Mouse (Mus musculus): ENCODE data around the gene Frmd4b. TPM values are rescaled to one million over a fixed set of nuclear protein-coding genes. Genes with fewer than 3 reads are reported as not detected.

Gene Frmd4b
- total and polyA plus RNA-seq, 2 experiments, result 11.9 to 38.0 TPM

- no peak for DNase-seq (ENCODE audit: extremely low read depth, low read depth, low spot score)
- no peak overlapping the region for H3K27ac ChIP-seq (replicated peaks; ENCODE audit: insufficient read depth, low read depth, low read length)
- no peaks in the 10 kb centered on the region for H3K4me1 ChIP-seq (ENCODE audit: control insufficient read depth, insufficient read depth, low read length)
- no peaks in the 10 kb centered on the region for H3K36me3 ChIP-seq (ENCODE audit: control insufficient read depth, insufficient read depth, low read length)
- TF ChIP-seq POLR2A (IDR thresholded peaks at IDR 0.05; ENCODE audit: extremely low read depth, insufficient read depth, low read length) (no peak), CTCF (IDR thresholded peaks at IDR 0.05; ENCODE audit: low read depth, low read length) (no peak)
- no peak overlapping the region for H3K4me3 ChIP-seq (ENCODE audit: insufficient read depth, low read depth, low read length)
- H3K27me3 ChIP-seq (ENCODE audit: control insufficient read depth, insufficient read depth, low read length), result no peaks in the 10 kb centered on the region
- 98% methylated on average over 3 of the region's 3 CpGs for WGBS
- no peak overlapping the region for H3K9ac ChIP-seq (ENCODE audit: low read depth, low read length)
- H3K79me2 ChIP-seq (ENCODE audit: control insufficient read depth, insufficient read depth, low read length), result no peaks in the 10 kb centered on the region
Measured at GRCm38 (mm10) chr6:97552573-97552972, 64.8 kb downstream of the Frmd4b start.

- no peak for DNase-seq (ENCODE audit: extremely low read depth, low read depth, low spot score)
- H3K27ac ChIP-seq (replicated peaks; ENCODE audit: insufficient read depth, low read depth, low read length), result no peak overlapping the region
- H3K79me2 ChIP-seq (ENCODE audit: control insufficient read depth, insufficient read depth, low read length), result no peaks in the 10 kb centered on the region
- no peaks in the 10 kb centered on the region for H3K36me3 ChIP-seq (ENCODE audit: control insufficient read depth, insufficient read depth, low read length)
- 88% methylated on average over 8 of the region's 8 CpGs for WGBS
- H3K27me3 ChIP-seq (ENCODE audit: control insufficient read depth, insufficient read depth, low read length), result no peaks in the 10 kb centered on the region
- no peaks in the 10 kb centered on the region for H3K4me1 ChIP-seq (ENCODE audit: control insufficient read depth, insufficient read depth, low read length)
- TF ChIP-seq POLR2A (IDR thresholded peaks at IDR 0.05; ENCODE audit: extremely low read depth, insufficient read depth, low read length) (no peak), CTCF (IDR thresholded peaks at IDR 0.05; ENCODE audit: low read depth, low read length) (no peak)
- H3K9ac ChIP-seq (ENCODE audit: low read depth, low read length), result no peak overlapping the region
- H3K4me3 ChIP-seq (ENCODE audit: insufficient read depth, low read depth, low read length), result no peak overlapping the region
Measured at GRCm38 (mm10) chr6:97551884-97552283, 65.5 kb downstream of the Frmd4b start.

- no peak for TF ChIP-seq CTCF (IDR thresholded peaks at IDR 0.05; ENCODE audit: low read depth, low read length)
- no peak for TF ChIP-seq POLR2A (IDR thresholded peaks at IDR 0.05; ENCODE audit: extremely low read depth, insufficient read depth, low read length)
- no peaks in the 10 kb centered on the region for H3K4me1 ChIP-seq (ENCODE audit: control insufficient read depth, insufficient read depth, low read length)
Measured at GRCm38 (mm10) chr6:97551161-97551560, 66.2 kb downstream of the Frmd4b start.

GRCm38 (mm10) chr6:97540458-97540857, 76.9 kb downstream of the Frmd4b start:
- no peaks in the 10 kb centered on the region for H3K79me2 ChIP-seq (ENCODE audit: control insufficient read depth, insufficient read depth, low read length)
- no peaks in the 10 kb centered on the region; the same call in 1 of the 2 replicates for H3K27me3 ChIP-seq (ENCODE audit: control insufficient read depth, insufficient read depth, low read length)
- H3K36me3 ChIP-seq (ENCODE audit: control insufficient read depth, insufficient read depth, low read length), result no peaks in the 10 kb centered on the region
- TF ChIP-seq POLR2A (IDR thresholded peaks at IDR 0.05; ENCODE audit: extremely low read depth, insufficient read depth, low read length) (no peak), CTCF (IDR thresholded peaks at IDR 0.05; ENCODE audit: low read depth, low read length) (no peak)
- no peak overlapping the region for H3K27ac ChIP-seq (replicated peaks; ENCODE audit: insufficient read depth, low read depth, low read length)
- DNase-seq (ENCODE audit: extremely low read depth, low read depth, low spot score), result no peak
- WGBS, result 93% methylated on average over 2 of the region's 2 CpGs
- H3K4me3 ChIP-seq (ENCODE audit: insufficient read depth, low read depth, low read length), result no peak overlapping the region
- H3K4me1 ChIP-seq (ENCODE audit: control insufficient read depth, insufficient read depth, low read length), result no peaks in the 10 kb centered on the region
- no peak overlapping the region for H3K9ac ChIP-seq (ENCODE audit: low read depth, low read length)

More at GRCm38 (mm10) chr6:97551161-97551560, 66.2 kb downstream of the Frmd4b start:
- no peaks in the 10 kb centered on the region for H3K36me3 ChIP-seq (ENCODE audit: control insufficient read depth, insufficient read depth, low read length)
- no peaks in the 10 kb centered on the region for H3K79me2 ChIP-seq (ENCODE audit: control insufficient read depth, insufficient read depth, low read length)
- no peaks in the 10 kb centered on the region for H3K27me3 ChIP-seq (ENCODE audit: control insufficient read depth, insufficient read depth, low read length)
- no peak overlapping the region for H3K27ac ChIP-seq (replicated peaks; ENCODE audit: insufficient read depth, low read depth, low read length)
- no peak for DNase-seq (ENCODE audit: extremely low read depth, low read depth, low spot score)
- 87% methylated on average over 4 of the region's 4 CpGs for WGBS
- H3K4me3 ChIP-seq (ENCODE audit: insufficient read depth, low read depth, low read length), result no peak overlapping the region
- H3K9ac ChIP-seq (ENCODE audit: low read depth, low read length), result no peak overlapping the region

- no peak for TF ChIP-seq POLR2A (IDR thresholded peaks at IDR 0.05; ENCODE audit: extremely low read depth, insufficient read depth, low read length)
- no peak for TF ChIP-seq CTCF (IDR thresholded peaks at IDR 0.05; ENCODE audit: low read depth, low read length)
- no peak overlapping the region for H3K4me3 ChIP-seq (ENCODE audit: insufficient read depth, low read depth, low read length)
- no peak overlapping the region for H3K9ac ChIP-seq (ENCODE audit: low read depth, low read length)
- H3K36me3 ChIP-seq (ENCODE audit: control insufficient read depth, insufficient read depth, low read length), result no peaks in the 10 kb centered on the region
- no peaks in the 10 kb centered on the region for H3K27me3 ChIP-seq (ENCODE audit: control insufficient read depth, insufficient read depth, low read length)
- WGBS, result 95% methylated on average over 9 of the region's 9 CpGs
- H3K27ac ChIP-seq (replicated peaks; ENCODE audit: insufficient read depth, low read depth, low read length), result no peak overlapping the region
- H3K4me1 ChIP-seq (ENCODE audit: control insufficient read depth, insufficient read depth, low read length), result no peaks in the 10 kb centered on the region
- no peaks in the 10 kb centered on the region for H3K79me2 ChIP-seq (ENCODE audit: control insufficient read depth, insufficient read depth, low read length)
- DNase-seq (ENCODE audit: extremely low read depth, low read depth, low spot score), result no peak
Measured at GRCm38 (mm10) chr6:97535763-97536445, 81.4 kb downstream of the Frmd4b start.

- no peak overlapping the region for H3K4me3 ChIP-seq (ENCODE audit: insufficient read depth, low read depth, low read length)
- DNase-seq (ENCODE audit: extremely low read depth, low read depth, low spot score), result no peak
- TF ChIP-seq CTCF (IDR thresholded peaks at IDR 0.05; ENCODE audit: low read depth, low read length), result no peak
- no peak for TF ChIP-seq POLR2A (IDR thresholded peaks at IDR 0.05; ENCODE audit: extremely low read depth, insufficient read depth, low read length)
- no peaks in the 10 kb centered on the region for H3K79me2 ChIP-seq (ENCODE audit: control insufficient read depth, insufficient read depth, low read length)
- no peaks in the 10 kb centered on the region for H3K36me3 ChIP-seq (ENCODE audit: control insufficient read depth, insufficient read depth, low read length)
- no peak overlapping the region for H3K27ac ChIP-seq (replicated peaks; ENCODE audit: insufficient read depth, low read depth, low read length)
- no peaks in the 10 kb centered on the region for H3K4me1 ChIP-seq (ENCODE audit: control insufficient read depth, insufficient read depth, low read length)
- no peak overlapping the region for H3K9ac ChIP-seq (ENCODE audit: low read depth, low read length)
- no peaks in the 10 kb centered on the region for H3K27me3 ChIP-seq (ENCODE audit: control insufficient read depth, insufficient read depth, low read length)
- WGBS, result 71% methylated on average over 4 of the region's 4 CpGs
Measured at GRCm38 (mm10) chr6:97531043-97531442, 86.3 kb downstream of the Frmd4b start.

All from liver, adult 2 months (tissue).